Mouse (Mus musculus) spleen, adult 2 months (tissue): ENCODE measurements at regions not wholly inside any gene's neighbourhood (a gene's known extent, or its start where the extent isn't known, plus 50 kb on each side); places are given as distances from the start of the nearest gene placed in this dataset.

Experiments used
- CTCF ChIP-seq: fragments of 200-500 bp; IDR thresholded peaks from 2 replicates; pipeline ENCODE4 v1.5.1; 2011; ENCODE audit warnings: mild to moderate bottlenecking, inconsistent platforms; ENCODE audit not compliant: insufficient read depth, insufficient read length, insufficient replicate concordance; ENCODE audit errors: extremely low read depth
- POLR2A ChIP-seq: fragments of 200-500 bp; IDR thresholded peaks from 2 replicates; pipeline ENCODE4 v1.6.1; 2011; ENCODE audit warnings: low read depth, low read length, inconsistent platforms

DNA sequence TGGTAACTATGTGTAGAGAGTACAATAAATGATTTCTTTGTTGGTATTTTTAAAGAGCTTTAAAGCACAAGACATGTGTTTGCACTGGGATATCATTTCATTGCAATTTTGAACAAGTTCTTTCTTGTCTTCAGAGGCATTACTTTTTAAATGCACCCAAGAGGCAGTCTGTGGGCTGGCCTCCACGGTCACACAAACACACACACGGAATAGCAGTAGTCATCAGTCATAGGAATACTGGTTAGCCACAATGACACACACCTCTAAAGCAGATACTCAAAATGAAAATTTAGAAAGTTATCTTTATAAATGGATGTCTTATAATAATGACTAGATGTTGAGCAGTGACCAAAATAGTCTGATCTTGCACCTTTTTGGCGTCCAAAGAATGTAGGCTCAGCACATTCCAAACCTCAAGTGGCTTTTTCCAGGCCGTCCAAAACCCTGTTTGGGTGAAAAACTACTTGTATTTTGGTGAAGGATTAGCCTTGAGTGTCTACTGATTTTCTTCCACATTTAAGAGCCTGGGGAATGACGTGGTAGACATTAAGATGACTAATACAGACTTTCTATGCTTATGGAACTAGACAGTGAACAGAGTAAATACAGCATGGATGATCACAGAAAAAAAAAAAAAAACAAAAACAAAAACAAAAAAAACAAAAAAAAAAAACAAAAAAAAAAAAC is 658.5 kb downstream of the Inhba start:
- TF ChIP-seq POLR2A = no peak
- no peak for TF ChIP-seq CTCF
